Mouse (Mus musculus) embryonic facial prominence, embryonic 10.5 days (tissue): ENCODE measurements at regions not wholly inside any gene's neighbourhood (a gene's known extent, or its start where the extent isn't known, plus 50 kb on each side); places are given as distances from the start of the nearest gene placed in this dataset.

Experiments
- DNase-seq: peaks from one replicate; pipeline ENCODE4 v3.0.0-alpha.2; 2017; ENCODE audit warnings: low spot score
- H3K27ac ChIP-seq: fragments of 300-500 bp; sonication (generic); replicated peaks from 2 replicates; pipeline ENCODE4 v1.5.1; 2016; ENCODE audit warnings: mild to moderate bottlenecking
- H3K27me3 ChIP-seq: fragments of 300-500 bp; sonication (generic); replicated peaks from 2 replicates; pipeline ENCODE4 v1.6.1; 2016; ENCODE audit warnings: low read depth, mild to moderate bottlenecking; ENCODE audit not compliant: poor library complexity, severe bottlenecking
- H3K36me3 ChIP-seq: fragments of 300-500 bp; sonication (generic); replicated peaks from 2 replicates; pipeline ENCODE4 v1.6.1; 2016; ENCODE audit warnings: mild to moderate bottlenecking, moderate library complexity
- H3K4me1 ChIP-seq: fragments of 300-500 bp; sonication (generic); 2 replicates; pipeline ENCODE4 v1.6.1; 2016
- H3K4me3 ChIP-seq: fragments of 300-500 bp; sonication (generic); 2 replicates; pipeline ENCODE4 v1.5.1; 2016; ENCODE audit warnings: mild to moderate bottlenecking, moderate library complexity
- H3K9me3 ChIP-seq: fragments of 300-500 bp; sonication (generic); 2 replicates; pipeline ENCODE4 v1.6.1; 2016; ENCODE audit warnings: mild to moderate bottlenecking
- whole genome bisulfite sequencing: fragments of 180-500 bp; shearing (Covaris S2); methylation state at CpG from one replicate; pipeline ENCODE4 v1.1.7; 2016; 5-methylcytosine and 5-hydroxymethylcytosine counted together

DNA sequence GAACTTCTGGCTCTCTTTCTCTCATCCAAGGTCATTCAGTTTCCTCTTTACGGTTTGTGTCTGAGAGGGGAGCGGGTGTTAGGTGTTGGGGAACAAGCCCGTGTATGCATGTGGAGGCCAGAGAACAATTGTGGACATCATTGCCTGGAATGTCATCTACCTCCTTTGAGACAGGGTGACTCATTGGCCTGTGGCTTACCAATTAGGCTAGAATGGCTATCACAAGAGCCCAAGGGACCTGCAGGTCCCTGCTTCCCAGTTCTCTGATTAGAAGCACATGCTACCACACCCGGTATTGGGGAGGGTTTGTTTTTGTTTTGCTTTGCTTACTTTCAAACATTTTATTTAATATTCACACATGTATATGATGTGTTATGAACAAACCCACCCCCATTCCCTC, 216.0 kb downstream of the Lmo4 start:
- WGBS: 75% methylated on average over 4 of the region's 4 CpGs

GRCm38 (mm10) chr3:143988037-143988436, 217.0 kb downstream of the Lmo4 start:
- no peak overlapping the region for H3K27ac ChIP-seq
- H3K36me3 ChIP-seq: no peaks in the 10 kb centered on the region
- 0 out of 2 replicates have a peak, but pooled peaks cover 5% of the 10 kb centered on the region for H3K9me3 ChIP-seq
- peaks cover 34% of the 10 kb centered on the region for H3K4me1 ChIP-seq
- no peak overlapping the region for H3K4me3 ChIP-seq
- H3K27me3 ChIP-seq: no peaks in the 10 kb centered on the region
- DNase-seq: no peak
- WGBS: 91% methylated on average over 5 of the region's 5 CpGs

More for the DNA sequence above, 216.0 kb downstream of the Lmo4 start:
- Histone ChIP-seq H3K9me3 (0 out of 2 replicates have a peak, but pooled peaks cover 5% of the 10 kb centered on the region), H3K4me3 (no peak overlapping the region), H3K36me3 (no peaks in the 10 kb centered on the region), H3K27ac (no peak overlapping the region), H3K4me1 (peaks cover 34% of the 10 kb centered on the region), H3K27me3 (no peaks in the 10 kb centered on the region)
- DNase-seq: no peak

DNA sequence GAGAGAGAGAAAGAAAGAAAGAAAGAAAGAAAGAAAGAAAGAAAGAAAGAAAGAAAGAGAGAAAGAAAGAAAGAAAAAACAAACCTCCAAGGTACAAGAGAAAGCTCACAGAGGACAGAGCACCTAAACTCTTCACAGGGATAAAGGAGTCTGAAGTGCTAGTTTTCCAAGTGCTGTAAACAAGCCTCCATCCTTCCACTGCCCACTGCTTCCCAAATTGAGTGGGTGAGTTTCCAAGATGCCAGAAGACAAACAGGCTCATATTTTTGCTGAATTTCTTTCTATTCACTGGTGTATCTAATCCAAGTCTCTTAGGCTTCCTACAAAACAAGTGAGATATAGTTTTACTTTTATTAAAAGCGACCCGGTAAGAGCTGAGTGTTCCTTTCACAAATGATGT, 218.2 kb downstream of the Lmo4 start:
- WGBS: 91% methylated on average over 2 of the region's 2 CpGs

GRCm38 (mm10) chr3:143986200-143986506, 218.9 kb downstream of the Lmo4 start:
- Histone ChIP-seq H3K36me3 (no peaks in the 10 kb centered on the region), H3K27me3 (no peaks in the 10 kb centered on the region), H3K4me3 (no peak overlapping the region), H3K9me3 (0 out of 2 replicates have a peak, but pooled peaks cover 5% of the 10 kb centered on the region), H3K4me1 (peaks cover 34% of the 10 kb centered on the region), H3K27ac (peak overlapping the region; percentile 57; the same call in 1 of the 2 replicates)
- 66% methylated on average over 5 of the region's 5 CpGs for WGBS
- no peak for DNase-seq

More for the DNA sequence above, 218.2 kb downstream of the Lmo4 start:
- H3K36me3 ChIP-seq: no peaks in the 10 kb centered on the region
- no peak for DNase-seq
- no peak overlapping the region for H3K4me3 ChIP-seq
- H3K27me3 ChIP-seq: no peaks in the 10 kb centered on the region
- H3K4me1 ChIP-seq: peaks cover 34% of the 10 kb centered on the region
- 0 out of 2 replicates have a peak, but pooled peaks cover 5% of the 10 kb centered on the region for H3K9me3 ChIP-seq
- no peak overlapping the region for H3K27ac ChIP-seq

DNA sequence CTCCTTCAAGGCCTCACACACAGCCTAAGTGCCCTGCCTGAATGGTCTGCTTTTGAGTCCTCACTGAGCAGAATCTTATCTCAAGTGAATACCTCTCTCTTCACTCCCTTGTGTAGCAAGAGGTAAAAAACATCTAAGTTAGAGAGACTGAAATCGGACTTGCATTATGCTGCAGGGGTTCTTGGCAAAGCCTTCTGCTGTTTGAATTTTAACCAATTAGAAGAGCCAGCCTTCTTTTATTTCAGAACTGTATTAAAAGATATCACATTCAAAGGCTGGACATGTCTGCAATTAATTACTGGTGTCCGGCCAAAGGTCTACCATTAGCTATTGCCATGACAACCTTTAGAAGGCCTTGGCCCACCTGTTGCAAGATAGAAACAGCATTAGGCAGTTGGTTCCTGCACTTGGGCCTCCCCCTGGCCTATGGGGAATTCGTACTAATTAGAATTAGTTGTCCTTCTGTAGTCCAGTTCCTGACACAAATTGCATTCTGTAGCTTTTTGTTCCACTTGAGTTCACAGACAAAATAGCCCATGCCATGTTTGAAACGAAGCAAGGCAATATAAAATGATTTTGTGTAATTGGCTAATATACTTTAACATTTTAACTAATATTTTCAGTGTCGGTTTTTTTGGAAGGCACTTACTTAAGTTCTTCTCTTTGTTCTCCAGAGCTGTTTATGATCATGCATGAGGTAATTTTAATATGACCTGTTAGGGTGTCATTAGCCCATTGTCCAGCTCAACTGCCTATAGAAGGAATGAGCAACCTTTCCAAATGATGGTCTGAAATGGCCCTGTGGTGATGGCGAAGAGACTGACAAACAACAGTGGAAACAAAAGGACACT, 219.4 kb downstream of the Lmo4 start:
- Histone ChIP-seq H3K36me3 (no peaks in the 10 kb centered on the region), H3K9me3 (0 out of 2 replicates have a peak, but pooled peaks cover 5% of the 10 kb centered on the region), H3K4me3 (no peak overlapping the region), H3K4me1 (peaks cover 32% of the 10 kb centered on the region), H3K27me3 (no peaks in the 10 kb centered on the region), H3K27ac (peak overlapping the region; percentile 10; the same call in 1 of the 2 replicates)
- DNase-seq: peak; percentile 25
- 62% methylated on average over 6 of the region's 6 CpGs for WGBS

- H3K27ac ChIP-seq: no peak overlapping the region
- no peaks in the 10 kb centered on the region for H3K9me3 ChIP-seq
- no peak for DNase-seq
- no peaks in the 10 kb centered on the region for H3K4me1 ChIP-seq
- 79% methylated on average over 2 of the region's 2 CpGs for WGBS
- no peak overlapping the region for H3K4me3 ChIP-seq
- no peaks in the 10 kb centered on the region for H3K36me3 ChIP-seq
- H3K27me3 ChIP-seq: no peaks in the 10 kb centered on the region
These were observed 226.3 kb downstream of the Lmo4 start for GRCm38 (mm10) chr3:143978703-143979102.

DNA sequence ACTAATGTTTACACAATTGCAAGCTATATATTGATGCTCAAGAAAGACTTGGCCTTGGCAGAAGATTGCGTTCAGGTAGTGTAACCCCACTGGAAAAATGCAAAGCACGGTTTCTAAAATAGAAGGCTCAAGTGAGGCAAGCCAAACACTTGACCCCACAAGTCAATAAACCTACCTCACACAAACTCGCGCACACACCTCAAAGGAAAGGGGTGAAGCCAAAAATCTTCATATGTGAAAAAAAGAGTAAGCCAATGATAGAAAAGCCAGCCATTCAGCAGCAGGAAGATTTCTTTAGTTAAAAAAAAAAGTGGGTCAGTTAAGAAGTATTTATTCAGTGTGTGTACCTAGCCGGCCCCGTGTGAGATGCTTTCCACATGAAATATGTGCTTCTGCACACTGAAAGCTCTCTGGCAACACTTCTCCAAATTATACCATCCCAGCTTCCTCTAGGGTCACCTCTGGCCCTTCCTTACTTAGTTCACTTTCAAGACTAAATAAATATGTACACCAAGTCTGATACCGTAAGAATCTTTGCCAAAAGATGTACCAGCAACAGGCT, 227.1 kb downstream of the Lmo4 start:
- DNase-seq: no peak
- H3K4me1 ChIP-seq: no peaks in the 10 kb centered on the region
- no peak overlapping the region for H3K27ac ChIP-seq
- no peaks in the 10 kb centered on the region for H3K27me3 ChIP-seq
- no peak overlapping the region for H3K4me3 ChIP-seq
- 89% methylated on average over 7 of the region's 7 CpGs for WGBS
- H3K36me3 ChIP-seq: no peaks in the 10 kb centered on the region
- H3K9me3 ChIP-seq: no peaks in the 10 kb centered on the region

GRCm38 (mm10) chr3:143973582-143973981, 231.4 kb downstream of the Lmo4 start:
- H3K36me3 ChIP-seq: no peaks in the 10 kb centered on the region
- no peak for DNase-seq
- no peaks in the 10 kb centered on the region for H3K4me1 ChIP-seq
- no peaks in the 10 kb centered on the region for H3K9me3 ChIP-seq
- no peak overlapping the region for H3K27ac ChIP-seq
- WGBS: 87% methylated on average over 9 of the region's 9 CpGs
- no peaks in the 10 kb centered on the region for H3K27me3 ChIP-seq
- H3K4me3 ChIP-seq: no peak overlapping the region

- Histone ChIP-seq H3K36me3 (no peaks in the 10 kb centered on the region), H3K9me3 (no peaks in the 10 kb centered on the region), H3K27ac (no peak overlapping the region), H3K27me3 (no peaks in the 10 kb centered on the region), H3K4me3 (no peak overlapping the region), H3K4me1 (no peaks in the 10 kb centered on the region)
- no peak for DNase-seq
These were observed 232.7 kb downstream of the Lmo4 start for GRCm38 (mm10) chr3:143972351-143972750.

- Histone ChIP-seq H3K36me3 (no peaks in the 10 kb centered on the region), H3K9me3 (no peaks in the 10 kb centered on the region), H3K4me1 (no peaks in the 10 kb centered on the region), H3K27me3 (no peaks in the 10 kb centered on the region), H3K4me3 (no peak overlapping the region), H3K27ac (no peak overlapping the region)
- no peak for DNase-seq
- WGBS: 89% methylated on average over 11 of the region's 11 CpGs
These were observed 234.2 kb downstream of the Lmo4 start for GRCm38 (mm10) chr3:143970771-143971170.

DNA sequence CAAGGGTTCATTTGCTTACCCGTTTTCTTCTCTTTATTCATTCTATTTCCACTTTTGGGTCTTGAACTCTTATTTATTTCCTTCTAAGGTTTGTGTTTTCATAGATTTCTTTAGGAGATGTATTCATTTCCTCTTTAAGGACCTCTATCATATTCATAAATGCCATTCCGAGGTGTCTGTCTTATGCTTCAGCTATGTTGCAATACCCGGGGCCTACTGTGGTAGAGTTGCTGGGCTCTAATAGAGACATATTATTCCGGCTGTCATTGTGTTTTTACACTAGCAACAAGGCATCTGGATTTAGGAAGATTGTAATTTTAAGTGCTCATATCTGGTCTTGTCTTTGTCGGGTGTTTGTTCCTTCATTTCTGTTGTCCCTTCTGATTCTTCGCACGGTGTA, 249.5 kb downstream of the Lmo4 start:
- no peaks in the 10 kb centered on the region for H3K36me3 ChIP-seq
- WGBS: 94% methylated on average over 7 of the region's 7 CpGs
- no peak for DNase-seq
- no peaks in the 10 kb centered on the region for H3K27me3 ChIP-seq
- H3K9me3 ChIP-seq: no peaks in the 10 kb centered on the region
- H3K4me1 ChIP-seq: no peaks in the 10 kb centered on the region; the same call in 1 of the 2 replicates
- no peak overlapping the region for H3K4me3 ChIP-seq
- no peak overlapping the region for H3K27ac ChIP-seq

DNA sequence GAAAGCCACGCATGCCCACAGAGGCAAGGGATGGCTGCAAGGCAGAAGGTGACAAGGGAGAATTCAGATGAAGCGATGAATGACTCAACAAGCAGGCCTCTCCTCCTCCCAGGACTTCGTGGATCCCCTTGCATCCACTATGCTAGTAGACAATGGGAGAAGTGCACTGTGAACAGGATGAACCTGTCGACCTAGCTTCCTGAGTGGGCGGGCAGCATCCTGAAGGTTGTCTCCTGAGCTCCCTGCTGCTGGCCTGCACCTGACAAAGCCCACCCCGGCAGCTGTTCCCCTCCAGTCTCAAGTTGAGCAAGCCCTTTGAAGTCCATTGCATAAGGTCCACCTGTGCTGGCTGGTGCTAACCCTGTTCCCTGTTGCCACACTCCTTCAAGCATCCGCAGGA, 250.2 kb downstream of the Lmo4 start:
- no peaks in the 10 kb centered on the region for H3K27me3 ChIP-seq
- 86% methylated on average over 7 of the region's 7 CpGs for WGBS
- no peaks in the 10 kb centered on the region for H3K36me3 ChIP-seq

GRCm38 (mm10) chr3:143952289-143952688, 252.7 kb downstream of the Lmo4 start:
- no peaks in the 10 kb centered on the region for H3K9me3 ChIP-seq
- WGBS: 80% methylated on average over 8 of the region's 8 CpGs
- no peak overlapping the region for H3K4me3 ChIP-seq
- H3K4me1 ChIP-seq: peaks cover 21% of the 10 kb centered on the region
- peak; percentile 13 for DNase-seq
- no peak overlapping the region for H3K27ac ChIP-seq
- no peaks in the 10 kb centered on the region for H3K36me3 ChIP-seq
- H3K27me3 ChIP-seq: no peaks in the 10 kb centered on the region

More for the DNA sequence above, 250.2 kb downstream of the Lmo4 start:
- Histone ChIP-seq H3K9me3 (no peaks in the 10 kb centered on the region), H3K4me3 (no peak overlapping the region), H3K27ac (no peak overlapping the region), H3K4me1 (peaks cover under 1% of the 10 kb centered on the region)
- no peak for DNase-seq
